Mouse (Mus musculus): Measurements from ENCODE around the gene Esrrb. TPM values are rescaled to one million over a fixed set of nuclear protein-coding genes. Genes with fewer than 3 reads are reported as not detected.

Gene Esrrb
- polyA plus RNA-seq, 1 experiment, result 0.22 TPM

GRCm38 (mm10) chr12:86336887-86337286 is 24.0 kb upstream of the Esrrb start:
- TF ChIP-seq CTCF (IDR thresholded peaks at IDR 0.05; ENCODE audit: extremely low read depth, insufficient read length, insufficient replicate concordance, low read depth, low read length) (no peak), POLR2A (IDR thresholded peaks at IDR 0.05; ENCODE audit: low read depth, low read length) (no peak)
- 60% methylated on average over 7 of the region's 7 CpGs for WGBS
- H3K4me3 ChIP-seq (ENCODE audit: low read depth, low read length), result no peak overlapping the region
- H3K36me3 ChIP-seq (ENCODE audit: control insufficient read depth, insufficient read depth, low read length), result no peaks in the 10 kb centered on the region
- H3K4me1 ChIP-seq (ENCODE audit: control insufficient read depth, insufficient read depth, insufficient read length, low read length), result no peaks in the 10 kb centered on the region
- H3K27ac ChIP-seq (ENCODE audit: insufficient read depth, low read depth, low read length), result no peak overlapping the region
- no peaks in the 10 kb centered on the region for H3K27me3 ChIP-seq (ENCODE audit: control insufficient read depth, insufficient read depth, low read length)

- Histone ChIP-seq H3K4me1 (ENCODE audit: control insufficient read depth, insufficient read depth, insufficient read length, low read length) (no peaks in the 10 kb centered on the region), H3K27me3 (ENCODE audit: control insufficient read depth, insufficient read depth, low read length) (no peaks in the 10 kb centered on the region), H3K36me3 (ENCODE audit: control insufficient read depth, insufficient read depth, low read length) (no peaks in the 10 kb centered on the region), H3K4me3 (ENCODE audit: low read depth, low read length) (no peak overlapping the region), H3K27ac (ENCODE audit: insufficient read depth, low read depth, low read length) (no peak overlapping the region)
- 80% methylated on average over 8 of the region's 8 CpGs for WGBS
- TF ChIP-seq POLR2A (IDR thresholded peaks at IDR 0.05; ENCODE audit: low read depth, low read length) (no peak), CTCF (IDR thresholded peaks at IDR 0.05; ENCODE audit: extremely low read depth, insufficient read length, insufficient replicate concordance, low read depth, low read length) (no peak)
Measured at GRCm38 (mm10) chr12:86349477-86349876, 11.4 kb upstream of the Esrrb start.

- 54% methylated on average over 6 of the region's 6 CpGs for WGBS
- H3K4me1 ChIP-seq (ENCODE audit: control insufficient read depth, insufficient read depth, insufficient read length, low read length), result peaks cover 2% of the 10 kb centered on the region; the same call in 1 of the 2 replicates
- H3K27me3 ChIP-seq (ENCODE audit: control insufficient read depth, insufficient read depth, low read length), result no peaks in the 10 kb centered on the region; the same call in 1 of the 2 replicates
- TF ChIP-seq POLR2A (IDR thresholded peaks at IDR 0.05; ENCODE audit: low read depth, low read length) (no peak), CTCF (IDR thresholded peaks at IDR 0.05; ENCODE audit: extremely low read depth, insufficient read length, insufficient replicate concordance, low read depth, low read length) (no peak)
- H3K27ac ChIP-seq (ENCODE audit: insufficient read depth, low read depth, low read length), result no peak overlapping the region
- no peak overlapping the region for H3K4me3 ChIP-seq (ENCODE audit: low read depth, low read length)
- no peaks in the 10 kb centered on the region for H3K36me3 ChIP-seq (ENCODE audit: control insufficient read depth, insufficient read depth, low read length)
Measured at GRCm38 (mm10) chr12:86359406-86359805, 1.5 kb upstream of the Esrrb start.

- TF ChIP-seq CTCF (IDR thresholded peaks at IDR 0.05; ENCODE audit: extremely low read depth, insufficient read length, insufficient replicate concordance, low read depth, low read length) (no peak), POLR2A (IDR thresholded peaks at IDR 0.05; ENCODE audit: low read depth, low read length) (no peak)
- WGBS, result 50% methylated on average over 8 of the region's 8 CpGs
- Histone ChIP-seq H3K27me3 (ENCODE audit: control insufficient read depth, insufficient read depth, low read length) (no peaks in the 10 kb centered on the region; the same call in 1 of the 2 replicates), H3K4me3 (ENCODE audit: low read depth, low read length) (no peak overlapping the region), H3K36me3 (ENCODE audit: control insufficient read depth, insufficient read depth, low read length) (no peaks in the 10 kb centered on the region), H3K27ac (ENCODE audit: insufficient read depth, low read depth, low read length) (no peak overlapping the region), H3K4me1 (ENCODE audit: control insufficient read depth, insufficient read depth, insufficient read length, low read length) (peaks cover 2% of the 10 kb centered on the region; the same call in 1 of the 2 replicates)
Measured at GRCm38 (mm10) chr12:86359873-86360272, 1.0 kb upstream of the Esrrb start.

- H3K4me3 ChIP-seq (ENCODE audit: low read depth, low read length), result no peak overlapping the region
- TF ChIP-seq POLR2A (IDR thresholded peaks at IDR 0.05; ENCODE audit: low read depth, low read length) (no peak), CTCF (IDR thresholded peaks at IDR 0.05; ENCODE audit: extremely low read depth, insufficient read length, insufficient replicate concordance, low read depth, low read length) (no peak)
Measured at GRCm38 (mm10) chr12:86364285-86364684, 3.4 kb downstream of the Esrrb start.

GRCm38 (mm10) chr12:86364756-86365155 is 3.8 kb downstream of the Esrrb start:
- Histone ChIP-seq H3K4me3 (ENCODE audit: low read depth, low read length) (no peak overlapping the region), H3K27me3 (ENCODE audit: control insufficient read depth, insufficient read depth, low read length) (no peaks in the 10 kb centered on the region; the same call in 1 of the 2 replicates), H3K4me1 (ENCODE audit: control insufficient read depth, insufficient read depth, insufficient read length, low read length) (peaks cover 2% of the 10 kb centered on the region; the same call in 1 of the 2 replicates), H3K36me3 (ENCODE audit: control insufficient read depth, insufficient read depth, low read length) (no peaks in the 10 kb centered on the region), H3K27ac (ENCODE audit: insufficient read depth, low read depth, low read length) (no peak overlapping the region)
- 21% methylated on average over 5 of the region's 5 CpGs for WGBS
- TF ChIP-seq POLR2A (IDR thresholded peaks at IDR 0.05; ENCODE audit: low read depth, low read length) (no peak), CTCF (IDR thresholded peaks at IDR 0.05; ENCODE audit: extremely low read depth, insufficient read length, insufficient replicate concordance, low read depth, low read length) (no peak)

More at GRCm38 (mm10) chr12:86364285-86364684, 3.4 kb downstream of the Esrrb start:
- 15% methylated on average over 5 of the region's 5 CpGs for WGBS
- H3K27me3 ChIP-seq (ENCODE audit: control insufficient read depth, insufficient read depth, low read length), result no peaks in the 10 kb centered on the region; the same call in 1 of the 2 replicates
- no peaks in the 10 kb centered on the region for H3K36me3 ChIP-seq (ENCODE audit: control insufficient read depth, insufficient read depth, low read length)
- H3K4me1 ChIP-seq (ENCODE audit: control insufficient read depth, insufficient read depth, insufficient read length, low read length), result peaks cover 2% of the 10 kb centered on the region; the same call in 1 of the 2 replicates
- no peak overlapping the region for H3K27ac ChIP-seq (ENCODE audit: insufficient read depth, low read depth, low read length)

- Histone ChIP-seq H3K36me3 (ENCODE audit: control insufficient read depth, insufficient read depth, low read length) (no peaks in the 10 kb centered on the region), H3K27me3 (ENCODE audit: control insufficient read depth, insufficient read depth, low read length) (no peaks in the 10 kb centered on the region), H3K4me3 (ENCODE audit: low read depth, low read length) (no peak overlapping the region), H3K4me1 (ENCODE audit: control insufficient read depth, insufficient read depth, insufficient read length, low read length) (no peaks in the 10 kb centered on the region), H3K27ac (ENCODE audit: insufficient read depth, low read depth, low read length) (no peak overlapping the region)
- no peak for TF ChIP-seq POLR2A (IDR thresholded peaks at IDR 0.05; ENCODE audit: low read depth, low read length)
- no peak for TF ChIP-seq CTCF (IDR thresholded peaks at IDR 0.05; ENCODE audit: extremely low read depth, insufficient read length, insufficient replicate concordance, low read depth, low read length)
- whole genome bisulfite sequencing, result 82% methylated on average over 17 of the region's 17 CpGs
Measured at GRCm38 (mm10) chr12:86370611-86371383, 9.9 kb downstream of the Esrrb start.

Measured in small intestine, adult 2 months (tissue).